Mouse (Mus musculus) liver, embryonic 14.5 days (tissue): ENCODE measurements around the gene Mamdc4.

Experiments used
- CTCF ChIP-seq: IDR thresholded peaks from 2 replicates; pipeline ENCODE4 v1.5.1; 2016; ENCODE audit warnings: antibody characterized with exemption, low read depth, control low read depth
- EP300 ChIP-seq: IDR thresholded peaks from 2 replicates; pipeline ENCODE4 v1.6.1; 2016; ENCODE audit warnings: antibody characterized with exemption, low read depth

- TF ChIP-seq CTCF, result no peak
- TF ChIP-seq EP300, result no peak
Observed at GRCm38 (mm10) chr2:25602526-25602925, 27.9 kb upstream of the Mamdc4 start.
